Mouse (Mus musculus) brain, adult 10 weeks (tissue): Measurements from ENCODE around the gene Ppp3r2. TPM values are rescaled to one million over a fixed set of nuclear protein-coding genes. Genes with fewer than 3 reads are reported as not detected.

Source experiments
- polyA plus RNA-seq: library from polyadenylated mRNA; stranded (reverse); fragments of 350-450 nt; fragmentation: Illumina TruSeq; extraction: RNeasy Lipid Tissue Mini Kit (QIAGEN cat#74804); gene quantifications from one replicate; pipeline ENCODE4 v1.2.3, GENCODE M21; 2015; ENCODE audit warnings: low read depth, low replicate concordance

Gene Ppp3r2
- polyA plus RNA-seq = not detected

DNA sequence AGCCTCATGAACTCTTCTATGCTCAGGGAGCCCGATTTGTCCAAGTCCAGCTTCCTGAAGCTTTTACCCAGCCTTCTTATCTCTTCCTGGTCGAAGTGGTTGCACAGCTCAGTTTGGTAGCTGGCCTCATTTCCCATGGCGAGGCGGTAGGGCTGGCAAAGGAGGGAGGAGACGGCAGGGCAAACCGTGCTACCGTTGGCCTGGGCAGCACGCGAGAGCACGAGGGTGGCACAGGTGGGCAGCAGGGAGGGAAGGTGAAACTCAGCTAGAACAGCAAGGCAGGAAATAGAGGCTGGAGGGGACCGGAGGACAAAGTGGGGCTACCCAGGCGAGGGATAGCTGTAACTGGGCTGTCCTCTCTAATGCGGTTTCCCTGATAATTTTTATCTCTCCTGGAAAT, at the start of gene Ppp3r2:
Gene Ppp3r2 (minus strand): TSS at position 213 of the 400 bp plus-strand sequence.

DNA sequence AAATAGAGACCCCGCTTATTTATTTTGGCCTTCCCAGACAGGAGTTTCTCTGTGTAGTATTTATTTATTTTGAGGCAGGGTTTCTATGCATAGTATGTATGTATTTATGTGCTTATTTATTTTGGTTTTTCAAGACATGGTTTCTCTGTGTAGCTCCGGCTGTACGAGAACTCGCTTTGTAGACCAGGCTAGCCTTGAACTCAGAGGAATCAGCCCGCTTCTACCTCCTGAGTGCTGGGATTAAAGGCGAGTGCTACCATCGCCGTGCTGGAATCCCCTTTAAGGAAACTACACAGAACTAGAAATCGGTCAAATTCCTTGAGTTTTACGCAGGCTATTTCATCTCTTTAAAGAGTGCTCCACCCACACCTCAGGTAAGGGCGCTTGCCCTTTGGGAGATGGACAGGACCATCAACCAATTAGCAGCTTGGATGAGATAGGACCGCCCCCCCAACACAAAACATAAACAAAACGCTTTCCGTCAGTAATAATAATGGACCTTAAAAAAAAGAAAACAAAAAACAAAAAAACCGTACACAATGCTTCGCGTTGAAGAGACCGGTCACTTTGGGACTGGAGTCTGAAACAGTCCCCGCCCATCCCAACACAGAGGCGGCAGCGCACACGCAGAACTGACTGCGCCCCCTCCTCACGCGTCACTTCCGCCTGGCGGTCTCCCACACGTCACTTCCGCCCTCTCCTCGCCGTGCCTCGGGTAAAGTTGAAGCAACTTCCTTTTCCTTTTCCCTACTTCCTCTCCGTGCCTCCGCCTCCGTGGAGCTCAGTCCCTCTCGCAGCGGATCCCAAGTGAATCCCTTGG, 50.3 kb downstream of the Ppp3r2 start, which contains the start of gene Rnf20:
Gene Rnf20 (plus strand): TSS at position 688 of the 820 bp plus-strand sequence.

Other genes with a start within 250 kb of the Ppp3r2 start
- gene Acnat1, start 208.1 kb downstream of the Ppp3r2 start, polyA plus RNA-seq = not detected
- gene Baat, start 175.5 kb downstream of the Ppp3r2 start, polyA plus RNA-seq = 0.22 TPM
- 58.1 TPM for gene Mrpl50, start 160.9 kb downstream of the Ppp3r2 start, polyA plus RNA-seq
- gene Zfp189, start 160.8 kb downstream of the Ppp3r2 start, polyA plus RNA-seq = 11.6 TPM
- 2.1 TPM for gene Aldob, start 132.5 kb downstream of the Ppp3r2 start, polyA plus RNA-seq
- 59.6 TPM for gene Tmem246, start 84.1 kb downstream of the Ppp3r2 start, polyA plus RNA-seq
- 47.5 TPM for gene Rnf20, start 50.0 kb downstream of the Ppp3r2 start, polyA plus RNA-seq
- gene Grin3a, start 163.7 kb upstream of the Ppp3r2 start, polyA plus RNA-seq = 15.9 TPM